Mouse (Mus musculus) limb, embryonic 10.5 days (tissue): ENCODE measurements around the gene Kcnk2. TPM values are rescaled to one million over a fixed set of nuclear protein-coding genes. Genes with fewer than 3 reads are reported as not detected.

Experiments
- DNase-seq: peaks from one replicate; pipeline ENCODE4 v3.0.0-alpha.2; 2017; ENCODE audit warnings: low spot score
- H3K27ac ChIP-seq: fragments of 300-500 bp; sonication (generic); 2 replicates; pipeline ENCODE4 v1.5.1; 2016; ENCODE audit warnings: mild to moderate bottlenecking
- H3K27me3 ChIP-seq: fragments of 300-500 bp; sonication (generic); 2 replicates; pipeline ENCODE4 v1.6.1; 2016; ENCODE audit warnings: low read depth, mild to moderate bottlenecking; ENCODE audit not compliant: poor library complexity, severe bottlenecking
- H3K36me3 ChIP-seq: fragments of 300-500 bp; sonication (generic); 2 replicates; pipeline ENCODE4 v1.6.1; 2016; ENCODE audit warnings: mild to moderate bottlenecking, moderate library complexity
- H3K4me1 ChIP-seq: fragments of 300-500 bp; sonication (generic); 2 replicates; pipeline ENCODE4 v1.6.1; 2016
- H3K4me3 ChIP-seq: fragments of 300-500 bp; sonication (generic); 2 replicates; pipeline ENCODE4 v1.5.1; 2016; ENCODE audit warnings: mild to moderate bottlenecking, moderate library complexity
- H3K9me3 ChIP-seq: fragments of 300-500 bp; sonication (generic); replicated peaks from 2 replicates; pipeline ENCODE4 v1.6.1; 2016; ENCODE audit warnings: mild to moderate bottlenecking
- WGBS: fragments of 180-500 bp; shearing (Covaris S2); methylation state at CpG from one replicate; pipeline ENCODE4 v1.1.7; 2016; 5-methylcytosine and 5-hydroxymethylcytosine counted together
- polyA plus RNA-seq: library from polyadenylated mRNA; unstranded; fragments of >200 nt; fragmentation: Nextera tagmentation; extraction: Ambion mirVana; gene quantifications from 2 replicates; pipeline ENCODE4 v1.2.1, GENCODE M21; 2016

Gene Kcnk2
- polyA plus RNA-seq, 1 experiment from 2014 or later, result 1.9 TPM

GRCm38 (mm10) chr1:189228222-189229084, 173.6 kb downstream of the Kcnk2 start:
- Histone ChIP-seq H3K36me3 (no peaks in the 10 kb centered on the region), H3K9me3 (no peaks in the 10 kb centered on the region), H3K27ac (no peak overlapping the region), H3K4me1 (no peaks in the 10 kb centered on the region), H3K4me3 (no peak overlapping the region), H3K27me3 (no peaks in the 10 kb centered on the region)
- DNase-seq, result no peak
- 80% methylated on average over 19 of the region's 19 CpGs for WGBS

DNA sequence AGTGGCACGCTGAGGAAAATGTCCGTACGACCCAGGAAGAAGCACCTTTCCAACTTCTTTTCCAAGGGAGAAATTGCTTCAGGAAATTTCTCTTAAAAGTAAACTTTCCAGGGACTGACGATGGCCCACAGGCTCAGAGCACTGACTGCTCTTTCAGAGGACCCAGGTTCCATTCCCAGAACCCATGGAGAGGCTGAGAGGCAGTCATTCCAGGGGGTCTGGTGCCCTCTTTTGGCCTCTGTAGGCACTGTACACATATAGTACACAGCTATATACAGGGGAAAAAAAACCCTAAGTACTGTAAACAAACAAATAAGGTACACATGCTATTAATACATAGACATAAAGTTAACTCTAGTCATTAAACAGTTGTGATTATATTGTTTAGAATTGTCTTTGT, 174.6 kb downstream of the Kcnk2 start:
- Histone ChIP-seq H3K9me3 (no peaks in the 10 kb centered on the region), H3K4me3 (no peak overlapping the region), H3K27ac (no peak overlapping the region), H3K4me1 (no peaks in the 10 kb centered on the region), H3K27me3 (no peaks in the 10 kb centered on the region), H3K36me3 (no peaks in the 10 kb centered on the region)
- WGBS, result 71% methylated on average over 4 of the region's 4 CpGs
- no peak for DNase-seq

DNA sequence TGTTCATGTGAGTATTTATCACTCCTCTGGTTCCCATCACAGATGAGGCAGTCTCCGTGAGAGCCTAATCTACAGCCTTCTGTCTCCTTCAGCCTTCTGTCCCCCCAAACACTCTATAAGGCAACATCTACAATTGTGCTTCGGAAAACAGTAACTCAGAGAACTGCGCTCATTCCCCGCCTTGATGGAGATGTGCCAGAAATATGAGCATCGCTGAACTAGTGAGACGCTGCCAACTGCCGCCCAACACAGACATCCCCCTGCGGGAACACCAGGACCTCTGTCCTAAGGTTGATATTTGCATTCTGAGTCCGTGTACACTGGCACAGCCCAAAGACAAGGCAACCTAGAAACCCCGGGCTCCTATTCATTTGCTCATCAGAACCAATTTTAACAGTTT, 183.0 kb downstream of the Kcnk2 start:
- no peak overlapping the region for H3K27ac ChIP-seq
- no peaks in the 10 kb centered on the region for H3K4me1 ChIP-seq
- no peaks in the 10 kb centered on the region for H3K36me3 ChIP-seq
- no peaks in the 10 kb centered on the region for H3K9me3 ChIP-seq
- WGBS, result 90% methylated on average over 10 of the region's 10 CpGs
- H3K4me3 ChIP-seq, result no peak overlapping the region
- no peaks in the 10 kb centered on the region for H3K27me3 ChIP-seq
- DNase-seq, result no peak

DNA sequence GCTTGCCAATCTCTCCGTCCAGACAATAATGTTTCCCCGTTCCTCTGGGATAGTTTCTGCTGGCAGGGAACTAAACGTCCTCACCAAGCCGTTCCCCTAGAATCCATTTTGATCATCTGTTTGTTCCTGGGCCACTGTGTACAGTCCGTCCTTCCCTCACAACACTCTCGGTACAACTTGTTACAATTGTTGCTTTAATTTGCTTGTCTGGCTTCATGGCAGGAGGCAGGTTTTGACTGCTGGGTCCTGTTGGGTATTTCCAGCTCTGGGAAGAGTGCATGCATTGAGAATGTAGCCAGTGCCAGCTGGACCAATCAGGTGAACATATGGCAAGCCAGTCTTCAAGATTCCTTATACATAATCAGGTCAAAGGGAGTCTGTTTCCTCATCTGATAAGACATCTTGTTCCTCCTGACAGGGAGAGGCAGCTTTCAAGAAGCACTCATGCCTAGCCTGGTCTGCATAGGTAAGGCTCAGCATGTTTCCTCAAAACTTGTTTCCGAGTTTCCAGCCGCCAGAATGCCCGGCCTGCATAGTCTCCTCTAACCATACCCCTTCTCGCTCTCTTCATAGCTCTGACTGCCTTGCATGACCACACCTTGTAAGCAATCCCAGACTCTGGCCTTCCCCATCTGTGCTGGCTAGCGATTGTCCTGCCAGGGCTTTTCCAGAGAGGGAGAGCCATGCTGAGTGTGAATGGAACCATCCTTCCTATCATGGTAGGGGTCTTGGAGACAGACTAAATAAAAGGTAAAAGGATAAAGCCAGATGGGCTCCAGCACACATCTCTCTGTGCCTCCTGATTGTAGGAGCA, 184.1 kb downstream of the Kcnk2 start:
- Histone ChIP-seq H3K36me3 (no peaks in the 10 kb centered on the region), H3K27ac (no peak overlapping the region), H3K4me3 (no peak overlapping the region), H3K9me3 (no peaks in the 10 kb centered on the region), H3K27me3 (no peaks in the 10 kb centered on the region), H3K4me1 (no peaks in the 10 kb centered on the region)
- WGBS, result 91% methylated on average over 11 of the region's 11 CpGs
- DNase-seq, result no peak

GRCm38 (mm10) chr1:189215131-189215530, 186.9 kb downstream of the Kcnk2 start:
- Histone ChIP-seq H3K36me3 (no peaks in the 10 kb centered on the region), H3K27me3 (no peaks in the 10 kb centered on the region), H3K27ac (no peak overlapping the region), H3K4me1 (no peaks in the 10 kb centered on the region), H3K4me3 (no peak overlapping the region), H3K9me3 (no peaks in the 10 kb centered on the region)
- WGBS, result 85% methylated on average over 9 of the region's 9 CpGs
- DNase-seq, result no peak

GRCm38 (mm10) chr1:189214477-189214876, 187.6 kb downstream of the Kcnk2 start:
- H3K27ac ChIP-seq, result no peak overlapping the region
- H3K9me3 ChIP-seq, result no peaks in the 10 kb centered on the region
- H3K27me3 ChIP-seq, result no peaks in the 10 kb centered on the region
- no peak overlapping the region for H3K4me3 ChIP-seq
- WGBS, result 94% methylated on average over 3 of the region's 3 CpGs
- DNase-seq, result no peak
- no peaks in the 10 kb centered on the region; the same call in 1 of the 2 replicates for H3K4me1 ChIP-seq
- H3K36me3 ChIP-seq, result no peaks in the 10 kb centered on the region

- no peak for DNase-seq
- Histone ChIP-seq H3K27me3 (no peaks in the 10 kb centered on the region), H3K9me3 (no peaks in the 10 kb centered on the region), H3K4me1 (no peaks in the 10 kb centered on the region; the same call in 1 of the 2 replicates), H3K4me3 (no peak overlapping the region), H3K27ac (no peak overlapping the region), H3K36me3 (no peaks in the 10 kb centered on the region)
- WGBS, result 93% methylated on average over 17 of the region's 17 CpGs
These were observed 192.4 kb downstream of the Kcnk2 start for GRCm38 (mm10) chr1:189209715-189210108.

DNA sequence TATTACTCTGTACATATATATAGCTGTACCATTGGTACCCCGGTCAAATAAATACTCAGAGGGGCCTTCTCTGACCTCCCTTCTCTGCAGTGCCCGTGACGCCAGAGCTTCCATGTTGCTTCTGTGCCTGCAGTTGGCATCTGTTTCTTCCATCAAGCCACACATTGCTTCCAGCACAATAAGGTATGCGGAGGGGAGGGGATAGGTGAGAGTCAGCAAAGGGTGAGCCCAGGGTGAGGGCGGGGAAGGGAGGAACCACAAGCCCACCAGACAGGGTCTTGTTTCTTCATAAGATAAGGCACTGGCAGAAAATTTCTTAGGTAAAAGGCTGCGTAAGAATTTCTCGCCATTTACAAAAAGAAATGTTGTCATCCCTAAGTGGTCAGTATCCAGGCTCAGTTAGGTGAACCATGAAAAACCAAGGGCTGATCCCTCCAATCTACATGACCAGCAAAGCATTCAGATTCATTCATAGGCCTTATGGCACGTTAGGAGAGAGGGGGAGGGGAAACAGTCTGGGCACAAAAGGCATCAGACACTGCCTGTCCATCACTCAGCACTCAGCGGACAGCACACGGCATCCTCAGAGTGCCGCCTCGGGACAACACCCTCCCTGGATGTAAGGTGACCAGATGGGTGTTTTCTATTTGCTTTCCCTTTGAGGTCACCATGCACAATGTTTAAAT, 192.9 kb downstream of the Kcnk2 start:
- no peaks in the 10 kb centered on the region for H3K9me3 ChIP-seq
- no peak overlapping the region for H3K4me3 ChIP-seq
- H3K27ac ChIP-seq, result no peak overlapping the region
- H3K4me1 ChIP-seq, result no peaks in the 10 kb centered on the region; the same call in 1 of the 2 replicates
- H3K36me3 ChIP-seq, result no peaks in the 10 kb centered on the region
- H3K27me3 ChIP-seq, result no peaks in the 10 kb centered on the region
- WGBS, result 87% methylated on average over 12 of the region's 12 CpGs
- DNase-seq, result no peak

DNA sequence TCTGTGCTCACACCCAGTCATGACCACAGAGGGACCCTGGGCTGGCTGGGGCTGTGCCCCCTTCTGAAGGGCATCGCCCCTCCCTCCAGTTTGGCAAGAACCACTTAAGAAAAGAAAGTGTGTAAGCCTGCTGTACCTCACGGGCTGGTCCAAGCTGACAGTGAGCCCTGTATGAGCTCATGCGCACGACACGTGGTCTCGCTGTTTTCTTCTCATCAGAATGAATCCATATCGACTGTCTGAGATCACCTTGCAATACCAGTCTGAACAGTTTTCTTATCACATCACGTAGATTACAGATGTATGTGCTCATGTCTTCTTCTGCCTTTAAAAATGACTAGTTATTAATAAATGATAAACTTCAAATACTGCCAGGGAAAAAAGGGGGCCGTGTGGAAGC, 193.5 kb downstream of the Kcnk2 start:
- H3K27me3 ChIP-seq, result no peaks in the 10 kb centered on the region
- WGBS, result 94% methylated on average over 9 of the region's 9 CpGs
- no peak overlapping the region for H3K27ac ChIP-seq
- no peaks in the 10 kb centered on the region; the same call in 1 of the 2 replicates for H3K4me1 ChIP-seq
- H3K4me3 ChIP-seq, result no peak overlapping the region
- DNase-seq, result no peak
- H3K36me3 ChIP-seq, result no peaks in the 10 kb centered on the region
- no peaks in the 10 kb centered on the region for H3K9me3 ChIP-seq

GRCm38 (mm10) chr1:189195758-189196157, 206.3 kb downstream of the Kcnk2 start:
- Histone ChIP-seq H3K9me3 (no peaks in the 10 kb centered on the region), H3K4me1 (no peaks in the 10 kb centered on the region), H3K36me3 (no peaks in the 10 kb centered on the region), H3K4me3 (no peak overlapping the region), H3K27me3 (no peaks in the 10 kb centered on the region), H3K27ac (no peak overlapping the region)
- DNase-seq, result no peak
- WGBS, result 83% methylated on average over 4 of the region's 4 CpGs

DNA sequence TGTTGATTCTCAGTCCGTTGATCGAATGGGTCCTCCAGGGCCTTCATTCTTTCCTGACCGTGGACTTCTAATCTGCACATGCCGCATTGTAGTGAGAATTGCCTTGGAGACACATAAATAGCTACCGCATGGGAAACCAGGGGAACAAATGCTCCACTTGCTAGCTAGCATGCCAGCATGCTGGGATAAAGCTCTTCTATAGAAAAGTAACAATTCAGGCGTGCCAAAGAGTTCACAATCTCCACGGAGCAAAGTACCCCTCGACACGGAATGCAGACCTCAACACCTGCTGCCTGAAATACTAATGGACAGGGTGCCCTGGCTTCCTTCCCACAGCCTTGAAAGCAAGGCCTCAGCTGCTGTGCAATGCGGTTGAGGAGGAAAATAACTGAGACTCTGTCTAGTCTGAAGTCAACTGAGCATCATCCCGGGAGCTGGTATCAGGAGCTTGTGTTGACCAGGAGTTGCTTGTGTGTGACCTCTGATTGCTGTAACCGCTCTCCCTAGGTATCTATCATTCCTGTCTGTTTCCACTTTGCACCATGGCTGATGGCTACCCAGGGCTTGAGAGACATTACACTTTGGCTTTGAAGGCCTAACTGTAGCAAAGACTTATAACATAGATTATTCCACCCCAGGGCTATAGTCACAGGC, 214.2 kb downstream of the Kcnk2 start:
- no peak for DNase-seq
- Histone ChIP-seq H3K9me3 (no peaks in the 10 kb centered on the region), H3K36me3 (no peaks in the 10 kb centered on the region), H3K4me3 (no peak overlapping the region), H3K27me3 (no peaks in the 10 kb centered on the region), H3K4me1 (peaks cover 5% of the 10 kb centered on the region; the same call in 1 of the 2 replicates), H3K27ac (no peak overlapping the region)
- WGBS, result 88% methylated on average over 12 of the region's 12 CpGs

GRCm38 (mm10) chr1:189185206-189185750, 216.8 kb downstream of the Kcnk2 start:
- Histone ChIP-seq H3K9me3 (no peaks in the 10 kb centered on the region), H3K4me3 (no peak overlapping the region), H3K4me1 (peaks cover 5% of the 10 kb centered on the region; the same call in 1 of the 2 replicates), H3K36me3 (no peaks in the 10 kb centered on the region), H3K27ac (0 out of 2 replicates have a peak overlapping the region, but pooled peaks have one; percentile 14), H3K27me3 (no peaks in the 10 kb centered on the region)
- 56% methylated on average over 7 of the region's 7 CpGs for WGBS
- DNase-seq, result no peak
